Mouse (Mus musculus) spleen, adult 2 months (tissue): ENCODE measurements around the gene Cbl.

Experiments used
- CTCF ChIP-seq: fragments of 200-500 bp; IDR thresholded peaks from 2 replicates; pipeline ENCODE4 v1.5.1; 2011; ENCODE audit warnings: mild to moderate bottlenecking, inconsistent platforms; ENCODE audit not compliant: insufficient read depth, insufficient read length, insufficient replicate concordance; ENCODE audit errors: extremely low read depth
- POLR2A ChIP-seq: fragments of 200-500 bp; IDR thresholded peaks from 2 replicates; pipeline ENCODE4 v1.6.1; 2011; ENCODE audit warnings: low read depth, low read length, inconsistent platforms

DNA sequence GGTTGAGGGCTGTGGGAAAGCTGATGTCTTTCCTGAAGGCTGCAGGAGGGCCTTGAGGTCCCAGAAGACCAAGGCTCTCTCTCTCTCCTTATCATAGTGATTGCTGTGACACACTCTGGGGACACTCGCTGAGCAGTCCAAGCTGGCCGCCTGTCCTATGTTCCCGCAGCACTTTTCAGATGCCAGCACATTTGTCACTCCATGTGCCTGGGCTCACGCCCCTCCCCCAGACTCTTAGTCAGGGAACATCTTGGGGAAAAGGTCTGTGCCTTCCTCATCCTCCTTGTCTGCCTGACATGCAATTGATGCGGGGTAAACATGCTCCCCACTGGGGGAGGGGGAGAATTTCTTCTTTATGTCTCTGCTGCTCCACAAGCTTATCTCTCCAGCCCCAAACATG, 49.3 kb upstream of the Cbl start:
- TF ChIP-seq CTCF (no peak), POLR2A (no peak)
